Mouse (Mus musculus): ENCODE results near the gene Mllt1.
A peak's percentile ranks its signal among the peaks of the same experiment; 100 is the strongest.

Mllt1 gene

DNA sequence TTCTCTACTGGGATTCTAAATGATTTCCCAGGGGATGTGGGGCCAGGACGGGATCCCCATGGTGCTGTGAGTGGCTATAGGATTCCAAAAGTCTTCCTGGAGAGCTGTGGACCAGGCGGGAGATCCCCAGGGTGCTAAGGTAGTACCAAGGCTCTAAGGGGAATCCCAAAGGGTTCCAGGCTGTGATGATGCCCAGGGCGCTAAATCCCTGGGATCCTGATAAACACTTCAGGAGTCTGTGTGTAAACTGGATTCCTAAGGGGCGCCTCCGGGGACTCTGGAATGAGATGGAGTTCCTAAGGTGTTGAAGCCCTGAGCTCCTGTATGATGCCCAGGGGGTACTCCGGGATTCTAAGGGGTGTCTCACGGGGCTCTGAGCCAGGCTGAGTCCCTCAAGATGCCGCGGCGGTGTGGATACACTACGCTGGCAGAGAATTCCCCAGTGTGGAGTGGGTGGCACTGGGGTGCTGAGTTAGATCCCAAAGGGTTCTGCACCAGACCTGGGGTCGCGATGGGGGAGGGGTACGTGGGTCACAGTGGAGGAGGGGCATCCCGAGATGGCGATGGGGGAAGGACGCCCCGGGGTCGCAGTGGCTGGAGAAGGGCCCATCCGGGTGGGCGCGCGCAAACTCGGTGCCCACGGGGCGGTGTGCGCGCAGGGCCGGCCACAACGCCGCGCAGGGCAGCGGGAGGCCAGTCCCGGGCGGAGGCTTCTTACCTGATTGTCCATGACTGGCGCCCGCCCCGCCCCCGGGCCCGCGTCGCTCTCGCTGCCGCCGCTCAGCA is 477 bp downstream of the Mllt1 start:
- DNase-seq, result no peak

GRCm38 (mm10) chr17:56933395-56933794 is 1.8 kb downstream of the Mllt1 start:
- DNase-seq, result no peak

GRCm38 (mm10) chr17:56930026-56930425 is 5.2 kb downstream of the Mllt1 start:
- DNase-seq, result no peak

- DNase-seq, result no peak
These were observed 5.7 kb downstream of the Mllt1 start for GRCm38 (mm10) chr17:56929530-56929929.

DNA sequence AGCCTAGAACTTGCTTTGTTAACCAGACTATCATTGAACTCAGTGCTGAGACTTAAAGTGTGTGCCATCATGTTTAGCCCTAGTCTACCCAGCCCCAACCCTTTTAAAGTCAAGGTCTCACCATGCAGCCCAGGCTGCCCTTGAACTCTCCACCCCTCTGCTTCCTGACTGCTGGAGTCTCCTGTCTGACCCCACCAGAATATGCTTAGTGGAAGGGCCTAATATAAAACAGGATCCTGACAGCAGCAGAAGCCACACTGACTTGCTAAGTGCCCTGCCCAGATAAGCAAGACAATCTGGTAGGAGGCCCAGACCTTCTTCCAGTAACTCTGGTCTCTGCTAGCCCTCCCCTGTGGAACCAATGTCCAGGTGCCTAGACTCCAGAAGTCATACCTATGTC is 6.1 kb downstream of the Mllt1 start:
- DNase-seq, result no peak

DNA sequence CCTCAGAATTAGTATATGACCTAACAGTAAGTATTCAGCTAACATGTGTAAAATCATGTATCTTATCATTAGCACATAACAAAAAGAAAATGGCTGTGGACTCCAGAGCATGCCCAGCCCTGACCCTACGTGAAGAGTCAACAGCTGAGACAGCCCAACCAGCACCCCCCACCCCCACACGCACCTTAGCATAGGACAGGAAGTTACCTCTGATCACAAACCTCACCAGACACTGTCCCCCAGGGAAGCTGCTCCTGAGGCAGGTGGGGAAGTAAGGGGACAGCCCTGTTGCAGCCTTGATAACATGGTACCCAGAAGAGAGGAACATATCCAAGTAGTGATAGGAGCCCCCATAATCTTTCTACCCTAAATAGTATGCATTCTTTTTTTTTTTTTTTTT is 9.2 kb downstream of the Mllt1 start:
- DNase-seq, result no peak

DNA sequence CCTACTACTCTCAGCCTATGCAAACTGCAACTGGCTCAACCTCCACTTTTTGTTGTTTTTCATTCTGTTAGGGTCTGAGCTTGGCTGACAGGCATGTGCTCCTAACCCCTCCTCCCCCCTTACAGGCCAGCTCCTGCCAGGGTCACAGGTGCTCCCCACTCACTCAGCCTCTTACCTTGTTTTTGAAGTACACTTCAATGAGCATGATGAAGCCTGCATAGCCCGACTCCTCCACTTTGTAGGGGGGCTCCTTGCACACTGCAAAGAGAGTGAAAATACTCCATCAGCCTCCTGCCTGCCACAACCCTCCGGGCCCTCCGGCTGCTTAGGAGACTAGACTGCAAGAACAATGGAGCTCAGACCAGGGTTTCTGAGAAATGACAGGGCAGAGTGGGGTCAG is 15.5 kb downstream of the Mllt1 start:
- no peak for DNase-seq

DNA sequence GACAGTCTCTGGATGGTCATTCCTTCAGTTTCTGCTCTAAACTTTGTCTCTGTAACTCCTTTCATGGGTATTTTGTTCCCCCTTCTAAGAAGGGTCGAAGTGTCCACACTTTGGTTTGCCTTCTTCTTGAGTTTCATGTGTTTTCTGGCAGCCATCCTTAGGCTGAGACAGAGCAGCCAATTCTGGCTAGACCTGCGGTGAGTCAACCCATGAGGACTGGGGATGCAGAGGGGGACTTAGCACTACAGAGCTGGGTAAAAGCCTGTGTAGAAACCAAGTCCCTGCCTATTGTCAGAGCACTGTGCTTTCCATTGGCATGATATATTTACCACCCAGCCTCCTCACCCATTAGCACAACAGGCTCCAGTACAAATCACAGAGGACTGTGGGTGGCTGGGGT is 18.0 kb downstream of the Mllt1 start:
- DNase-seq, result no peak

DNA sequence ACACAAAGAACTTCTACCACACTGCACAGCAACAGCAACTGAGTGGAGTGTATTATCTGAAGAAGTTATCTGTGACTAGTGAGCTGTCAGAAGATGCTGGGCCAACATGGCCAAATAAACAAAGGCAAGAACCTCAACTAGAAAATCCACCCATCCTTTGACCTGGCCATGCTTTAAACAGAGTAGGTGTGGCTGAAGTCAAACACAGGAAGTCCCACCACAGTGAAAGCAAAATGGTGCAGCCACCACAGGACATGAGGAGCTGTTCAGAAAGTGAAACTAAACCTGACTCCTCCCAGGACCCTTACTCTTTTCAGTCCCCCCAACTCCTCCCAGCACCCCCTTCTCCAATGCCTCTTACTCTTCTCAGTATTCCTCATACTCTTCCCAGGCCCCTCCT is 21.8 kb downstream of the Mllt1 start:
- no peak for DNase-seq

- no peak for DNase-seq
These were observed 22.2 kb downstream of the Mllt1 start for GRCm38 (mm10) chr17:56913023-56913422.

DNA sequence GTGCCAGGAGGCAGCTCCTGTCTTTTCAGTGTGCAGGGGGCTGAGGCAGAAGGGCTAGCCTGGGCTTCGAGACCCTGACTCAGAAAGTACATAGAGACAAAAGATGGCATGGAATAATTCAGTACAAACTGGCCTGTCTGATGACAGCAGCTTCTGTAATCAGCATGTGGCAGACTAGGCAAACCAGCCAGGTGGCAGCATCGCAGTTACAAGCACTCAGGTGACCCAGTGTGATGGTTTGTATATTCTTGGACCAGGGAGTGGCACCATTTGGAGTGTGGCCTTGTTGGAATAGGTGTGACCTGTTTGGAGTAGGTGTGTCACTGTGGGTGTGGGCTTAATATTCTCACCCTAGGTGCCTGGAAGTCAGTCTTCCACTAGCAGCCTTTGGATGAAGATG is 25.5 kb downstream of the Mllt1 start:
- DNase-seq, result peak; percentile 42 to 48

- DNase-seq, result peak in 1 of 2 experiments; percentile 20
These were observed 27.3 kb downstream of the Mllt1 start for GRCm38 (mm10) chr17:56907887-56908286.

- DNase-seq, result no peak
These were observed 28.1 kb downstream of the Mllt1 start for GRCm38 (mm10) chr17:56907096-56907495.

- no peak for DNase-seq
These were observed 29.0 kb downstream of the Mllt1 start for GRCm38 (mm10) chr17:56906166-56906565.

- no peak for DNase-seq
These were observed 32.5 kb downstream of the Mllt1 start for GRCm38 (mm10) chr17:56902698-56903097.

DNA sequence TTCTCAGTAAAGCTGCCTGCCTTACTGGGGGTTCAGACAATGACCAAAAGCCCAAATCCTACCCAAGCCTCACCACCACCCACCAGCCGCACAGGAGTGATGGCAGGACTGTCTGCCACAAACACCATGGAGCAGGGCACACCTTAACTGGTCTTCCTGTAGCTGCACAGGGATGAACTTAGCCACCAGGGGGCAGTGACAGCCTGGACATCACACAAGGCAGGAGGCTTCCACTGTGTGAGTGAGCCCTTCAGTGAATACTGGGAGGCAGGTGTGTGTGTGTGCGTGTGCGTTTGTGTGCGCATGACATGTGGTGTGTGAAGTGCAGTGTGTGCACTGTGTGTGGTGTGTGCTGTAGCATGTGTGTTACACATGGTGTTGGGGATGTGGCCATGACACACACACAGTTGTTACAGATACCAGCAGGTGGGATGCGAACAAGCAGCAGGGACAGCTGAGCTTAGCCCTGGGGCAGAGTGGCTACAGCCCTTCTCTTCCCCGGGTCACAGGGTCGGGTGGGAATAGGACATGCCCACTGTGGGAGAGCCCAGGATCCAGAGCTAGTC is 37.5 kb downstream of the Mllt1 start:
- DNase-seq, result peak; percentile 86

DNA sequence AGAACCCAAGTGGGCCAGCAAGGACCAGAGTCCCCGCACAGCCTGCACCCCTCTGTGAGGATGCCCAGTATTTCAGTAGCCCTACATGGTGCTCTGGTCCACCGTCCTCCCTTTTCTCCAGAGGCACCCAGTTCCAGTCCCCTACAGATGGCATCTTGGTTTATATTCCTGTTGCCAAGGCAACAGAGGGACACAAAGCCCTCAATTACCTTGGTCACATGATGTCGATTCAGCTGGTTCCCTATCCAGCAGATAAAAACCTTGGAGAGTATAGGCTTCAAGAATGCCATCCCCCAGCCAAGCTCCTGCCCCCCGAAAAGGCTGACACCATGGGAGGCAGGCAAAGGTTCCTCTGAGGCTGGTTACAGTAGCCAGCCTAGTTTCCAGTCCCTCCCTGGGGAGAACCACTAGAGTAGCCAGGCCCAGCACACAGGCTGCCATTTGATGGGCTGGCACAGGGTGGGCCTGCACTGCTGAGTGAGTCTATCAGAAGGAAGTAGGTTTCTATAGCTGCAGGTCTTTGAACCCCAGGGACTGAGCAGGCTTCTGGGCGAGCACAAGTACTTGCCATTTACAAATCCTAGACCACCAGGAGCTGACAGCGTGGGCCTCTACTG is 38.6 kb downstream of the Mllt1 start:
- no peak for DNase-seq

DNA sequence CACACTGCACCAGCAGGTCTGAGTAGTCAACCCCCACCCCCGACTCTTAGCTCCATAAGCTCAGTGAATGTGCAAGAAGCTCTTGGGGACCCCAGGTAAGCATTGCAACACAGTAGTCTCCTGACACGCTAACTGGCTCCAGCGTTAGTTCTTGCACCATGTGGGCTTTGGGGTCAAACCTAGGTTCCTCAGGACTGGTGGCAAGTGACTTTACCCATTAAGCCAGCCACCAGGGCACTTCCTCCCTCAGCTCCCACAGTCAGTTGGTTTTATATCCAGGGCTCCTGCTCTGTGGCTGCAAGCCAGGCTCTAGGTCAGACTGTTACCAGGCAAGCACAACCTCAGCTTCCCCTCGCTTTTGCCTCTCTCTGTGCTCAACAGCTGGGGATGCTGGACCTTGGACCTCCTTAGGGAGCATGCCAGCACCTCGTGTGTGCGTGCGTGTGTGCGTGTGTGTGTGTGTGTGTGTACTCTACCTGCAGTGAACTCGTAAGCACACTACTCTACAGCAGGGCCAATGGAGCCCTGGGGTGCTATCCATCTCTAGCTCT is 39.8 kb downstream of the Mllt1 start:
- DNase-seq, result no peak

DNA sequence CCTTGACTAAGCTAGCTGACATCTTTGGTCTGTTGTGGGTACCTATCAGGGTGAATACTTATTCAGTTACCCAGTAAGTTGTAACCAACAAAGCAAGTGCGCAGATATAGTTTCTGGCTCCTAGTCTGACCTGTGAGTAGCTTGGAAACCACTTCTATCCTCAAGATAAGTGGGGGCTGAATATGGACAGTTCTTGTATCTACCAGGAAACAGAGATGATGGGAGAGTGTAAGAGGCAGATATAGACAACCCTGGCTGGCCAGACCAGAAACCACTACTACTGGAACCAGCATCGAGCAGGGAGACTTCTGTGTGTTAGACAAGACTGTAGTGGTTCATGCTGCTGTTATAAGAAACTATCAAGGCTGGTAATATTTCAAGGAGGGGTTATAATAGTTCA is 45.2 kb downstream of the Mllt1 start:
- DNase-seq, result no peak

GRCm38 (mm10) chr17:56888050-56888449 is 47.2 kb downstream of the Mllt1 start:
- DNase-seq, result no peak

GRCm38 (mm10) chr17:56884809-56885208 is 50.4 kb downstream of the Mllt1 start:
- DNase-seq, result no peak

- no peak for DNase-seq
These were observed 50.9 kb downstream of the Mllt1 start for GRCm38 (mm10) chr17:56884331-56884730.

- DNase-seq, result no peak
These were observed 51.6 kb downstream of the Mllt1 start for GRCm38 (mm10) chr17:56883612-56884011.

DNA sequence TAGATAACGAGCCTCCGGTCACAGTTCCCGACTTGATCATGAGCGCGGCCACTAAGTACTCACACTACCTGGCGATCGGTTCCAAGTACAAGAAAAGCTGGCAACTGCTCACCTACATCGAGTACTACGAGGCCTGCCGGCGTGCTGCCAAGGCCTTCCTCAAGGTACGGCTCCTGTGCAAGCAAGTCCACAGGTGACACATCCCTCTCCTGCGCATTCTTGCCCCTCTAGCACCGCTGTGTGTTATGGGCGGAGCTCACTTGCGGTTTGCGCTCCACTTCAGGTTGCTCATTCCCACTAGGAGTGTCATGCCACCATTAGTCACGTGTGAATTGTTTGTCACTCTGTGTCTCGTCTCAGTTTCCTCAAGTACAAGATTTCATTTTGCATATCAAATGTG is 57.8 kb downstream of the Mllt1 start:
- DNase-seq, result no peak

Measured in cerebellum, postnatal 36 days (tissue).